Mouse (Mus musculus): ENCODE data around the gene Nap1l1.

DNA sequence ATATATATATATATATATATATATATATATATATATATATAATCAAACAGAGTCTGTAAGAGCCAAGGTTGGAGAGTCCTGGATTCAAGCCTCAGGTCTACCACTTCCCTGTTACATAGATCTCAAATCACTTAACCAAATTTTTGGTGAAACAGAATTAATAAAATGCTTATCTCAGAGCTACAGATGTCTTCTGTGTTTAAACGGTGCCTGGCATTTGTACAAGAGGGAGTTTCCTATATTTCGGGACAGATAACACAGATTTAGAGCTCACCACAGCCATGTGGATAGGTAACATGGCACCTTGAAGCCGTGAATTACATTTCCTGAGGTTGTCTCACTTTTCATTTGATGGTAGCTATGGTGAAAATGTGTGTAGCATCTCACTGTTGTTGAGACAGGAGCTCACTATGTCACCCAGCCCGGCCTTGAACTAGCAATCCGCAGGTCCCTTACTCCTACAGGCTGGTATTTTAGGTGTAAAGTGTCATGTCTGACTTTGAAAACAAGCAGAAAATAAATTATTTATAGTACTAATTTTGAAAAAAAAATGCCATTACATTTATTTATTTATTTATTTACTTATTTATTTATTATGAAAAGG is 41.4 kb downstream of the Nap1l1 start:
- TF ChIP-seq POLR2A (IDR thresholded peaks at IDR 0.05; ENCODE audit: low read depth, low read length) (no peak), CTCF (conservative IDR thresholded peaks at IDR 0.05; ENCODE audit: insufficient read depth, insufficient read length, low read depth, low read length) (no peak)
